Mouse (Mus musculus) gastrocnemius, adult 2 months (tissue): ENCODE measurements around the gene Soat2. TPM values are rescaled to one million over a fixed set of nuclear protein-coding genes. Genes with fewer than 3 reads are reported as not detected.

Experiments
- DNase-seq: peaks from one replicate; pipeline ENCODE4 v3.0.0; 2022
- H3K27ac ChIP-seq: fragments of 200-600 bp; 2 replicates; pipeline ENCODE4 v1.8.1; 2022; ENCODE audit warnings: mild to moderate bottlenecking
- H3K4me3 ChIP-seq: fragments of 200-600 bp; 2 replicates; pipeline ENCODE4 v1.8.1; 2022; ENCODE audit warnings: mild to moderate bottlenecking, moderate library complexity
- CTCF ChIP-seq: fragments of 200-600 bp; IDR thresholded peaks from 2 replicates; pipeline ENCODE4 v1.8.1; 2022; ENCODE audit warnings: antibody characterized with exemption, mild to moderate bottlenecking, moderate library complexity
- intact Hi-C: fragments of 180-260 bp; cut with DNase I; formaldehyde crosslinking; loops from one replicate; pipeline ENCODE4 v1.15.1; 2025
- total RNA-seq, 2 experiments: library from RNA; stranded (reverse); gene quantifications; 2 replicates each; pipeline ENCODE4 v1.2.3; 2021

Gene Soat2
- total RNA-seq, 2 experiments from 2014 or later, result 0.14 TPM; not detected in 1

DNA sequence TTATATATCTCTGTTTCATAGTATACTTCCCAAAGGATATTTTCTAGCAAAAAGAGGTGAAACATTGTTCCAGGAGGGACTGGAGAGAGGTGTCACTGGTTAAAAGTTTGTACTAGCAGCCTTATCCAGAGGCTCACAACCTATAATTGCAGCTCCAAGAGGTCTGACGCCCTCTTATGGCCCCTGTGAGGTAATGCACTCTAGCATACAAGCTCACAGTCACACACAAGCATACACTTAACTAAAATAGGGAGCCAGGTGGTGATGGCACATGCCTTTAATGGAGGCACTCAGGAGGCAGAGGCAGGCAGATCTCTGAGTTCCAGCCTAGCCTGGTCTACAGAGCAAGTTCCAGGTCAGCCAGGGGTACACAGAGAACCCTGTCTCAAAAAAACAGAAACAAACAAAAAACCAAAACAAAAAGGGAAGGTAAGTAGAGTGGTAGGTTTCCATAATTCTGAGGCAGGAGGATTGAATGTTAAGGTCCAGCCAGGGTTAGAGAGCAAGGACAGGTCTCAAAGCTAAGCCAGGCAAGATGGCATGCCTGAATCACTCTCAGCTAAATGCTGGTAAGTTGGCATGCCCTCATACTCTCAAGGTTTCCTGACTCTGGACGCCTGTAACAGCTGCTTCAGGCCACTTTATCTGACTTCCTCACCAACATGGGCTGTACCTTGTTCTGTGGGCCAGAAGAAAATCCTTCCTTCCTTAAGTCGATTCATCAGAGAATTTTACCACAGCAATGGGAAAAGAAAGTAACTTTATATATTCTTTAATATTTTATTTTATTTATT, 13.8 kb downstream of the Soat2 start:
- intact Hi-C loops, result no loop called here
- no peak for TF ChIP-seq CTCF
- no peak overlapping the region for H3K27ac ChIP-seq
- DNase-seq, result no peak
- no peak overlapping the region for H3K4me3 ChIP-seq

DNA sequence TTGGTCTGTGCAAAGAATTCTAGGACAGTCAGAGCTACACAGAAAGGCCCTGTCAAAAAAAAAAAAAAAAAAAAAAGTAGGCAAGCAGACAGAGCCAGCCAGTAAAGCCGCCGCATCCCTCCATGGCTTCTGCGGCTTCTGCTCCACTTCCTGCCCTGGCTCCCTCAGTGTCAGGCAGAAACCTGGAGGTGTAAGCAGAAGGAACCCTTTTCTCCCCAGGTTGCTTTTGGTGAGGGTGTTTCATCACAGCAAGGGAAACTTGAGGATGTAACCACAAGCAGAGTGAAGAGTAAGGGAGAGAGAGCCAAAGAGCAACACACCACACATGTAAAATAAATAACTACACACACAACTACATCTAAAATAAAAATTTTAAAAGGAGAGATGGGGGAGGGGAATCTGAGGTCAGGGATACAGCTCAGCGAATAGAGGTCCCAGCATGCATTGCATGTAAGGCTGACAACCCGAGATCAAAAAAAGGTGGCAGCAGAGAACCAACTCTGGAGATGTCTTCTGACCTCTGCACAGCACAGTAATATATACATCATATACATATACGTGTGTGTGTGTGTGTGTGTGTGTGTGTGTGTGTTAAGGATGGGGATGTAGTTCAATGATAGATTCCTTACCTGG, 15.3 kb downstream of the Soat2 start:
- intact Hi-C loops, result no loop called here
- TF ChIP-seq CTCF, result no peak
- no peak overlapping the region for H3K4me3 ChIP-seq
- H3K27ac ChIP-seq, result no peak overlapping the region
- DNase-seq, result no peak

DNA sequence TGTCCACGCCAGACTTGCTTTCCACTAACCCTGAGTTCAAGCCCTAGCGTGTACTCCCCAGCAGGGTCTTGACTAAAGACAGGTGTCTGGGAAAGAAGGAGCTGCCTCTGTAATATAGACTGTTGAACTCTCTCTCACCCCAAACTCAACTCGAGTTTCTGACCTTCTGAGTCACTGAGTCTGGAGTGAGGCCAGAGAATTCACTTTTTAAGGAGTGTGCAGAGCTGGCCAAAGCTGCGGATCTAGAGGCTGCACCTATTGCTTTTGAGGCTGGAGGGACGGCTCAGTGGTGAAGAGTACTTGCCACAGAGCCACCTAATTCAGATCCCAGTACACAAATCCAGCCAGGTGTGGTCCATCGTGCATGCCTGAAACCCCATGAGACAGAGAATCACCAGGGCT, 17.3 kb downstream of the Soat2 start:
- no peak for DNase-seq
- no peak overlapping the region for H3K4me3 ChIP-seq
- no peak for TF ChIP-seq CTCF
- intact Hi-C loops, result no loop called here
- peak overlapping the region; percentile 51 for H3K27ac ChIP-seq

DNA sequence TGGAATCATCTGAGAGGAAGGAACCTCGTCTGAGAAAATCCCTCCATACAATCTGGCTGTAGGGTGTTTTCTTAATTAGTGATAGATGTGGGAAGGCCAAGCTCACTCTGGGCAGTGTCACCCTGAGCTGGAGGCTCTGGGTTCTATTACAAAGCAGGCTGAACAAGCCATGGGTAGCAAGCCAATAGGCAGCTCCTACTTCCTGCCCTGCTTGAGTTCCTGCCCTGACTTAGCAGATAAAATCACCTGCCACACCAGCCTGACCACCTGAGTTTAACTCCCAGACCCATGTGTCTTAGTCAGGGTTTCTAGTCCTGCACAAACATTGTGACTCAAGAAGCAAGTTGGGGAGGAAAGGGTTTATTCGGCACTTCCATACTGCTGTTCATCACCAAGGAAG, 18.7 kb downstream of the Soat2 start:
- no peak overlapping the region for H3K4me3 ChIP-seq
- no peak for DNase-seq
- no peak for TF ChIP-seq CTCF
- H3K27ac ChIP-seq, result no peak overlapping the region
- intact Hi-C loops, result no loop called here

DNA sequence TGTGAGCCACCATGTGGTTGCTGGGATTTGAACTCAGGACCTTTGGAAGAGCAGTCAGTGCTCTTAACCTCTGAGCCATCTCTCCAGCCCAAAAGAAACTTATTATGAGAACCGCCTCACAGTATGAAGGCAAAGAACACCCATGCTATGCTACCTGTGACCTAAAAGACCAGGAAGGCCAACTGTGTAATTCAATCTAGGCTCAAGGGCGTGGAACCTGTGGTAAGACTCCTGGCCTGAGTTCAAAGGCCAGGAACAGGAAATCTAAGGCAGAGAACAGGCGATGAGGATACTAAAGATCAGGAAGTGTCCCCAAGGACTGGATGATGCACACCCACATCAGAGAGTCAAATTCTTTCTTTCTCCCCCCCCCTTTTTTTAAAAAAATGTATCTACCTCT, 23.3 kb downstream of the Soat2 start:
- no peak for DNase-seq
- H3K27ac ChIP-seq, result no peak overlapping the region
- no peak for TF ChIP-seq CTCF
- no peak overlapping the region for H3K4me3 ChIP-seq
- intact Hi-C loops, result no loop called here

DNA sequence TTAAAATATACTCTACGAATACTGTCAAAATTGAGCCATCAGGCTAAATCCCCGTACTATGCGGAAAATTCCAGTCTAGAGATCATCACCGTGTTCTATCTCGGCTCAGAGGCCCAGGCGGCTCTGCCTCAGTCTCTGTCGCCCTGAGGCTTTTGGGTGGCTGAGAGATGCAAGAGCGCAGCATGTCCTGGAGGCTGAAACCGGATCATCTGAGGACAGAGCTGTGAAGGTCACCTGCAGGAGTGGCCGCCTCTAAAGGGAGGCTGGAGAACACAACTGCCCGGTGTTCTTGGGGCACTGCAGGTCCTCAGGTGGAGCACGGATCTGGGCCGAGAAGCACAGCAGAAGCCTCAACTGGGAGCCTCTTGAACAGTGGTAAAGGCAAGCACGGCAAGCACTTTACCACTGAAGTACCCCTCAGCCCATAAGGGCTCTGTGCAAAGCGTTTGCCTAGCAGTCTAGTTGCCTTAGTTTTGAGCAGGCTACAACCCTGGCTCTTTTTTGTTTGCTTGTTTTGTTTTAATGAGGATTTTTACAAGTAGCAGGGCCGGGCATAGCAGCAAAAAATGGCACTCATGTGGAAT, 25.5 kb downstream of the Soat2 start:
- DNase-seq, result no peak
- Histone ChIP-seq H3K27ac (no peak overlapping the region), H3K4me3 (no peak overlapping the region)
- no peak for TF ChIP-seq CTCF
- intact Hi-C loops, result no loop called here

DNA sequence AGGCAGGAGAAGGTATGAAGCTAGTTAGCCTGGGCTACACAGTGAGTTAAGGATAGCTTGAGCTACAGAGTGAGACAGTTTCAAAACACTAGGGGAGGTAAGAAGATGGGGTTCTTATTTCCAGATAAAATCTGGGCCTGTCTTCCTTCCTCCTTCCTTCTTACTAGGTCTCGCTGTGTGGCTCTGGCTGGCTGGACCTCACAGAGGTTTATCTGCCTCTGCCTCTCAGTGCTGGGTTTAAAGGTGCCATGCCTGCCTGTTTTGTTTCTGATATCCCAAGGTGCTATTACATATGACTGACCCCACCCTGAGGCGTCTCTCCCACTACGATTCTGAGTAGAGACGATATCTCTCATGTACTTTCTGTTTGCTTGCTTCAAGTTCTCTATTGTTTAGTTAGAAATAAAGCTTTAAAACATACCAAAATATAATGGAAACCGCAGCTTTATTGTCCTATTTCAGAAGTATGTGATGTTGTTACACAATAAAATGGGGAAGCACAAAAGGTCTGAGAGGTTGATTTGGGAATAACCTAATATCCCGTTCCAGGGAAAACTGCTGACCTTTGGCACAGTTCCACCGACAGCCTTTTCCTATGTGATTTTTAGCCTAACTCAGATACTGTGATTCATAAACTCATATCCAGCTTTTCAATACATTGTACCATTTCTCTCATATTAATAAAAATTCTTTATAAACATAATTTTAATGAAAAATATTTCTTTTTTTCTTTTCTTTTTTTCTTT, 26.4 kb downstream of the Soat2 start:
- Histone ChIP-seq H3K27ac (peak overlapping the region; percentile 24; the same call in 1 of the 2 replicates), H3K4me3 (no peak overlapping the region)
- intact Hi-C loops, result no loop called here
- no peak for TF ChIP-seq CTCF
- DNase-seq, result no peak

DNA sequence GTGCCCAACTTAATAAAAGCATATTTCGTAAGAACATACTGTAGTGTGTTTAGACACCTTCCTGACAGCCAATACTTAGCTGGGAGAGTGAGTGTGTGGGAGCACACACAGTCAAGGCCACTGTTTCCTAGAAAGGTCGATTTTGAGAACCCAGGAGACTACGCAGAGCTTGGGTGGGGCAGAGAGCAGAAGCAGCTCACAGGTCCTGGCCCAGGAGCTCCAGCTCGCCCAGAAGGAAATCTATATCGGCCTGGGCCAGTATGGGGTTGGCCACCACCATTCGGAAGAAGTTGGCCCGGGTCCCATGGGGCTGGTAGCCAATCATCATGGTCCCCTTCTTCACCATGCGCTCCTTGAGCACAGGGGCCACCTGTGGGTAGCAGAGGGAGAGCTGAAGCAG, 27.1 kb downstream of the Soat2 start:
- Histone ChIP-seq H3K27ac (0 out of 2 replicates have a peak overlapping the region, but pooled peaks have one; percentile 4), H3K4me3 (no peak overlapping the region)
- DNase-seq, result no peak
- intact Hi-C loops, result no loop called here
- TF ChIP-seq CTCF, result no peak

DNA sequence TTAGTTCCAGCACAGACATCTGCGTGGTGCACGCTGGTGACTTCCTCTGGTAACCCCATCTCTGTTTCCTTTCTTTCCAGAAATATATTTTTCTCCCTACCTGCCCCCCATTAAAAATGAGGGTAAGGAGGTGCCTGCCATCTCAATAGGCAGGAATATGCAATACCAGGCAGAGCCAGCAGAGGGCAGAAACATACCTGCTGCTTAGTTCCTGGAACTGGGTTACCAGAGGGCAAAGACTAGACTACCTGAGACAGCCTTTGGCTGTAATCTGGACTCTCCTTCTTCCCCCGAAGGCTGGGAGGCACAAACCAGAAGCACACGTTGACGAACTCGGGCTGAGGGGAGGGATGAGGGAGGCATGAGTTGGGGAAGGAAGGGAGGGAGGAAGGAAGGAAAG, 28.0 kb downstream of the Soat2 start:
- intact Hi-C loops, result loop anchor here (1.0 kb wide), 1 partner anchor 46 kb away; no protein-coding TSS in a partner anchor
- peak; percentile 85 for DNase-seq
- H3K27ac ChIP-seq, result no peak overlapping the region
- H3K4me3 ChIP-seq, result no peak overlapping the region
- no peak; the same call in 1 of the 2 replicates for TF ChIP-seq CTCF

DNA sequence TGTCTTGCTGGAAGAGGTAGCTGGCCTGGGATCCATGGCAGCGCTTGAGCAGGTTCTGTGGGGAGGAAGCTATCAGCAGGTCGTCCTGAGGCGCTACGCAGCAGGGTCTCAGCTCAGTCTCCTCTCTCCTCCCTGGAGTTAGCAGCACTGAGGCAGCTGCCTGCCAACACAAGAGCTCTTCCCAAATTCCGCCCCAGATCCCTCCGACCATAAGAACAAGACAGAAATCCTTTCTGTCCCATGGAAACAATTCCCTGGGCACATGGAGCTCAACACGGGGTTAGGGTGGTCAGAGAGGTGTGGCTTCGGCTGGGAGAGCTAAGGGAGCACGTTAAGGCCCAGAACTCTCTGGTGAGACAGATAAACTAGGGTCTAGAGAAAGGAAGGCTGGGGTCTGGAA, 28.8 kb downstream of the Soat2 start:
- intact Hi-C loops, result no loop called here
- DNase-seq, result no peak
- no peak for TF ChIP-seq CTCF
- Histone ChIP-seq H3K4me3 (no peak overlapping the region), H3K27ac (no peak overlapping the region)

DNA sequence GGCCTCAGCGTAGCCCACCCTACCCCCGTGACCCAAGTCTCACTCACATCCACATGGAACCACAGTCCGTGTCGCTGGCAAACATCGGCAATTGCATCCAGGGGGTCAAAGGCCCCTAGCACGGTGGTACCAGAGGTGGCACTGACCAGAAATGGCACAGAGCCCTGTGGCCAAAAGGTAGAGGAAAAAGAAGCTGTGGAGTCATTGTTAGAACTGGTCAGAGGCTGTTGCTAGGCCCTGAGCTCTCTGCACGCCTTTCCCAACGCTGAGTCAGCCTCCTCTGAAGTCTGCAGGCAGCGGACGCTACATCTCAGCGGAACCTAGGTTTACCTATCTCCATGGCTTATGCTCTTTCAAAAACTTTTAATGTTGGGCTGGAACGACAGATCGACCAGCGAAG, 29.6 kb downstream of the Soat2 start:
- TF ChIP-seq CTCF, result no peak
- no peak overlapping the region for H3K4me3 ChIP-seq
- H3K27ac ChIP-seq, result no peak overlapping the region
- intact Hi-C loops, result no loop called here
- DNase-seq, result no peak

DNA sequence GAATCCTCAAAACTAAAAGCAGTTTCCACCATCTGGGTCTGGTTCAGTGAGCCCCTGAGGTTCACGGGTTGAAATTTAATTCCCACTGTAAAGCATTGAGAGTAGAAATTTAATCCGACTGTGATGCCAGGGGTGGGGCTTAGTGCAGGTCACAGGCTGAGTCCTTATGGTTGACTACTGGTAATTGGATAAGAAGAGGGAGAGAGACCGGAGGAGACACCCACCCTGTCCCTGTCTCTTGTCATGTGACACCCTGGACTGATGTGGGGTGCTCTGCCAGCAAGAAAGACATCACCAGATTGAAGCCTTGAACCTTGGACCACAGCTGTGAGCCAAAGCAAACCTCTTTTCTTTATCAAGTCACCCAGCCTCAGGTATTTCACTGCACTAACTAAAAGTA, 32.8 kb downstream of the Soat2 start:
- TF ChIP-seq CTCF, result no peak

DNA sequence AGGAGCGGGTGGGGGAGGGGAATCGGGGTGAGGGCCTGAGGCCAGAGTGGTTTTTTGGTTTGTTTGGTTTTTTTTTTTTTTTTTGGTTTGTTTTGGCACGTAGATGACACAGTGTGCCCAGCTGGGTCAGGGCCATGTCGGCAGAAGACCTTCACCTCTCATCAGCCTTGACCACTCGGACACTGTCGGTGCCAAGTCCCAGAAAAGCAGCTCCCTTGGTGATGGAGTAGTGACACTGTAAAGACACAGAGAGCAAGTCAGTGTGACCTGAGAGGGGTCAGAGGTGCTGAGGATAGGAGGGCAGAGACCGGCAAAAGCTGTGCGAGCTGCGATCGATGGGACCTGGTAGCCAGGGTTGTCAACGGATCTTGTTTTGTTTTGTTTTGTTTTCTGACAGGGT, 35.9 kb downstream of the Soat2 start:
- H3K4me3 ChIP-seq, result no peak overlapping the region
- intact Hi-C loops, result no loop called here
- no peak for DNase-seq
- TF ChIP-seq CTCF, result no peak
- H3K27ac ChIP-seq, result no peak overlapping the region

More for the DNA sequence above, 32.8 kb downstream of the Soat2 start:
- no peak for DNase-seq
- H3K27ac ChIP-seq, result no peak overlapping the region
- no peak overlapping the region for H3K4me3 ChIP-seq
- intact Hi-C loops, result no loop called here
